Mouse (Mus musculus) embryonic facial prominence, embryonic 14.5 days (tissue): ENCODE measurements around the gene Glt8d2. TPM values are rescaled to one million over a fixed set of nuclear protein-coding genes. Genes with fewer than 3 reads are reported as not detected.
A peak's percentile ranks its signal among the peaks of the same experiment; 100 is the strongest.

Experiments
- ATAC-seq: fragments of 200-750 bp; cut with Nextera tagmentation; 2 replicates; pipeline ENCODE4 v1.8.0; 2017; ENCODE audit warnings: low read depth, moderate number of reproducible peaks, moderate TSS enrichment
- DNase-seq: peaks from one replicate; pipeline ENCODE4 v3.0.0-alpha.2; 2015; ENCODE audit warnings: low spot score
- H3K27ac ChIP-seq: fragments of 300-500 bp; sonication (generic); replicated peaks from 2 replicates; pipeline ENCODE4 v1.5.1; 2014; ENCODE audit warnings: low read depth, mild to moderate bottlenecking, low read length, moderate library complexity
- H3K27me3 ChIP-seq: fragments of 300-500 bp; sonication (generic); replicated peaks from 2 replicates; pipeline ENCODE4 v1.6.1; 2014; ENCODE audit warnings: low read length; ENCODE audit not compliant: control insufficient read depth, insufficient read depth
- H3K36me3 ChIP-seq: fragments of 300-500 bp; sonication (generic); 2 replicates; pipeline ENCODE4 v1.6.1; 2014; ENCODE audit warnings: low read length, mixed read lengths; ENCODE audit not compliant: control insufficient read depth, insufficient read depth
- H3K4me1 ChIP-seq: fragments of 300-500 bp; sonication (generic); 2 replicates; pipeline ENCODE4 v1.6.1; 2014; ENCODE audit warnings: antibody characterized with exemption, low read length; ENCODE audit not compliant: control insufficient read depth, insufficient read depth
- H3K4me2 ChIP-seq: fragments of 300-500 bp; sonication (generic); 2 replicates; pipeline ENCODE4 v1.6.1; 2014; ENCODE audit warnings: low read depth, mild to moderate bottlenecking, low read length, moderate library complexity, mixed read lengths
- H3K4me3 ChIP-seq: fragments of 300-500 bp; sonication (generic); 2 replicates; pipeline ENCODE4 v1.5.1; 2014; ENCODE audit warnings: low read depth, mild to moderate bottlenecking, low read length
- H3K9ac ChIP-seq: fragments of 300-500 bp; sonication (generic); 2 replicates; pipeline ENCODE4 v1.6.1; 2014; ENCODE audit warnings: low read depth, mild to moderate bottlenecking, low read length, moderate library complexity, mixed read lengths
- H3K9me3 ChIP-seq: fragments of 300-500 bp; sonication (generic); 2 replicates; pipeline ENCODE4 v1.6.1; 2016; ENCODE audit warnings: low read length; ENCODE audit not compliant: control insufficient read depth
- WGBS: fragments of 180-500 bp; shearing (Covaris S2); extraction: QIAGEN DNeasy Blood & Tissue Kit; methylation state at CpG from one replicate; pipeline ENCODE4 v1.1.7; 2014; 5-methylcytosine and 5-hydroxymethylcytosine counted together
- polyA plus RNA-seq: library from polyadenylated mRNA; unstranded; fragments of >200 nt; fragmentation: Nextera tagmentation; extraction: Ambion mirVana; gene quantifications from 2 replicates; pipeline ENCODE4 v1.2.1, GENCODE M21; 2014

Gene Glt8d2
- polyA plus RNA-seq, 1 experiment from 2014 or later, result 25.6 TPM

- no peak overlapping the region for H3K27ac ChIP-seq
- H3K27me3 ChIP-seq, result no peaks in the 10 kb centered on the region
- H3K4me1 ChIP-seq, result no peaks in the 10 kb centered on the region
- no peaks in the 10 kb centered on the region for H3K9me3 ChIP-seq
- H3K4me3 ChIP-seq, result no peak overlapping the region
- no peak overlapping the region for H3K4me2 ChIP-seq
- H3K9ac ChIP-seq, result no peak overlapping the region
- ATAC-seq (no peak), DNase-seq (no peak)
- no peaks in the 10 kb centered on the region for H3K36me3 ChIP-seq
- 90% methylated on average over 8 of the region's 8 CpGs for WGBS
These were observed 28.6 kb downstream of the Glt8d2 start for GRCm38 (mm10) chr10:82661820-82662219.

GRCm38 (mm10) chr10:82654581-82654980 is 35.9 kb downstream of the Glt8d2 start:
- Histone ChIP-seq H3K9me3 (no peaks in the 10 kb centered on the region), H3K4me1 (no peaks in the 10 kb centered on the region), H3K27me3 (no peaks in the 10 kb centered on the region), H3K4me2 (no peak overlapping the region), H3K27ac (no peak overlapping the region), H3K4me3 (no peak overlapping the region), H3K9ac (no peak overlapping the region), H3K36me3 (peaks cover 25% of the 10 kb centered on the region)
- DNase-seq, result no peak
- WGBS, result 79% methylated on average over 3 of the region's 3 CpGs
- ATAC-seq, result no peak

GRCm38 (mm10) chr10:82652625-82653024 is 37.8 kb downstream of the Glt8d2 start:
- Histone ChIP-seq H3K27ac (no peak overlapping the region), H3K9ac (no peak overlapping the region), H3K4me3 (no peak overlapping the region), H3K36me3 (peaks cover 31% of the 10 kb centered on the region), H3K4me1 (no peaks in the 10 kb centered on the region), H3K27me3 (no peaks in the 10 kb centered on the region), H3K9me3 (no peaks in the 10 kb centered on the region), H3K4me2 (no peak overlapping the region)
- 73% methylated on average over 5 of the region's 5 CpGs for WGBS
- no peak for ATAC-seq
- no peak for DNase-seq

- 89% methylated on average over 5 of the region's 5 CpGs for WGBS
- DNase-seq (no peak), ATAC-seq (no peak)
- peaks cover 44% of the 10 kb centered on the region for H3K36me3 ChIP-seq
- no peak overlapping the region for H3K4me2 ChIP-seq
- no peak overlapping the region for H3K4me3 ChIP-seq
- H3K27me3 ChIP-seq, result no peaks in the 10 kb centered on the region
- H3K27ac ChIP-seq, result no peak overlapping the region
- H3K9me3 ChIP-seq, result no peaks in the 10 kb centered on the region
- no peak overlapping the region for H3K9ac ChIP-seq
- no peaks in the 10 kb centered on the region for H3K4me1 ChIP-seq
These were observed 39.2 kb downstream of the Glt8d2 start for GRCm38 (mm10) chr10:82651221-82651620.

GRCm38 (mm10) chr10:82647205-82647811 is 43.1 kb downstream of the Glt8d2 start:
- no peak overlapping the region for H3K9ac ChIP-seq
- no peak overlapping the region for H3K27ac ChIP-seq
- H3K36me3 ChIP-seq, result peaks cover 79% of the 10 kb centered on the region
- no peaks in the 10 kb centered on the region for H3K4me1 ChIP-seq
- no peaks in the 10 kb centered on the region for H3K27me3 ChIP-seq
- H3K4me2 ChIP-seq, result no peak overlapping the region
- ATAC-seq (no peak), DNase-seq (no peak)
- no peaks in the 10 kb centered on the region for H3K9me3 ChIP-seq
- H3K4me3 ChIP-seq, result no peak overlapping the region
- 91% methylated on average over 17 of the region's 17 CpGs for WGBS

GRCm38 (mm10) chr10:82646083-82646482 is 44.4 kb downstream of the Glt8d2 start:
- H3K27ac ChIP-seq, result no peak overlapping the region
- no peak overlapping the region for H3K4me3 ChIP-seq
- 93% methylated on average over 8 of the region's 8 CpGs for WGBS
- H3K4me1 ChIP-seq, result no peaks in the 10 kb centered on the region
- DNase-seq (no peak), ATAC-seq (no peak)
- H3K27me3 ChIP-seq, result no peaks in the 10 kb centered on the region
- H3K9ac ChIP-seq, result no peak overlapping the region
- H3K4me2 ChIP-seq, result no peak overlapping the region
- no peaks in the 10 kb centered on the region for H3K9me3 ChIP-seq
- H3K36me3 ChIP-seq, result peaks cover 78% of the 10 kb centered on the region

GRCm38 (mm10) chr10:82641481-82641880 is 49.0 kb downstream of the Glt8d2 start:
- H3K4me3 ChIP-seq, result no peak overlapping the region
- no peaks in the 10 kb centered on the region for H3K9me3 ChIP-seq
- DNase-seq (no peak), ATAC-seq (no peak)
- 92% methylated on average over 9 of the region's 9 CpGs for WGBS
- no peak overlapping the region for H3K9ac ChIP-seq
- H3K27ac ChIP-seq, result no peak overlapping the region
- H3K4me2 ChIP-seq, result no peak overlapping the region
- no peaks in the 10 kb centered on the region for H3K4me1 ChIP-seq
- H3K27me3 ChIP-seq, result no peaks in the 10 kb centered on the region
- H3K36me3 ChIP-seq, result peaks cover 90% of the 10 kb centered on the region

GRCm38 (mm10) chr10:82639032-82639698 is 51.3 kb downstream of the Glt8d2 start:
- Histone ChIP-seq H3K27ac (no peak overlapping the region; the same call in 1 of the 2 replicates), H3K4me1 (no peaks in the 10 kb centered on the region), H3K4me2 (no peak overlapping the region), H3K36me3 (peaks cover 80% of the 10 kb centered on the region), H3K4me3 (no peak overlapping the region), H3K27me3 (no peaks in the 10 kb centered on the region), H3K9me3 (no peaks in the 10 kb centered on the region), H3K9ac (no peak overlapping the region)
- DNase-seq (no peak), ATAC-seq (no peak)
- 89% methylated on average over 8 of the region's 8 CpGs for WGBS

GRCm38 (mm10) chr10:82636321-82636720 is 54.1 kb downstream of the Glt8d2 start:
- Histone ChIP-seq H3K9me3 (no peaks in the 10 kb centered on the region), H3K4me1 (no peaks in the 10 kb centered on the region), H3K27ac (no peak overlapping the region), H3K4me3 (no peak overlapping the region), H3K27me3 (no peaks in the 10 kb centered on the region), H3K9ac (no peak overlapping the region), H3K4me2 (no peak overlapping the region), H3K36me3 (peaks cover 67% of the 10 kb centered on the region)
- 96% methylated on average over 3 of the region's 3 CpGs for WGBS
- DNase-seq (peak; percentile 16), ATAC-seq (no peak)
